Mouse (Mus musculus) kidney, adult 2 months (tissue): ENCODE data around the gene Prkcg.

ENCODE experiments used
- CTCF ChIP-seq: fragments of 200-500 bp; conservative IDR thresholded peaks from 2 replicates; pipeline ENCODE4 v1.5.1; 2011; ENCODE audit warnings: low read depth, mild to moderate bottlenecking, control low read depth, low read length, moderate library complexity, mixed read lengths; ENCODE audit not compliant: insufficient read depth, insufficient read length
- POLR2A ChIP-seq: fragments of 200-500 bp; IDR thresholded peaks from one replicate; pipeline ENCODE4 v1.6.1; 2011; ENCODE audit warnings: low read depth, low read length, control low read depth

- TF ChIP-seq CTCF (no peak), POLR2A (no peak)
Measured at GRCm38 (mm10) chr7:3261446-3261845, 27.5 kb upstream of the Prkcg start.
